Mouse (Mus musculus) yolk sac, embryonic 10.5 days (tissue): ENCODE data around the gene Plekhf1.

Experiments used
- DNase-seq: peaks from one replicate; pipeline ENCODE4 v3.0.0-alpha.2; 2017; ENCODE audit warnings: low spot score

Gene Plekhf1

DNA sequence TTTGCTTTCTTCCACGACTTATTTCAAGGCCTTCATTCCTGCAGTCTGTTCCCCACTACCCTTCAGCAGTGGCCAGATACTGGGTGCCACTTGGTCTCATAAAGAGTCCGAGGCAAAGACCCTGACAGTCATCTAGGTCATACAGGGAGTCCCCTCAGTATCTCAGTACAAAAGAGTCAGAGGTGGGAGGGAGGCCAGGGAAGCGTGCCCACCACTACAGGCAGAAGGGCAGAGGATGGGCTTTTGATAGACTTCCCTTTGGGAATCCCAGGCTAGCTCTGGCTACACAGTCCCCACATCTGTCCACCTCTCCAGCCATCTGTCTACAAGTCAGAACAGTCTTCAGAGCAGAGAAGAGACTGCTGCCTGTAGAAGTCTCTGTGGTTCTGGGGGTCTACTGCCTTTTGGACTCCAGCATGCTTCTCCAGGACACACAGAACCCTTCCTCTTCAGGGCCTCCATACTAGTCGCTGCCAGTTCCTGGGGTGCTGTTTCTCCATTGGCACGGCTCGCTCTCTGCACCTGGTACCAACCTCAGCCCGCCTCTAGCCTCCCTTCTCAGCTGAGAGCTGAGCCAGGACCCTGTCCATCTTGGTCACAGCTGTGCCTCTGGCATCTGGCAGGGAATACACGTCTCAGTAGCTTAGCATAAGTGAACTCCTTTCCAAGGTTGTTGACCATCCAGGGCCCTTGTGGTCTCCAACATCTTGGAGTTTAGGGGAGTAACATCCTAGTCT is 9.0 kb downstream of the Plekhf1 start:
- DNase-seq = no peak

DNA sequence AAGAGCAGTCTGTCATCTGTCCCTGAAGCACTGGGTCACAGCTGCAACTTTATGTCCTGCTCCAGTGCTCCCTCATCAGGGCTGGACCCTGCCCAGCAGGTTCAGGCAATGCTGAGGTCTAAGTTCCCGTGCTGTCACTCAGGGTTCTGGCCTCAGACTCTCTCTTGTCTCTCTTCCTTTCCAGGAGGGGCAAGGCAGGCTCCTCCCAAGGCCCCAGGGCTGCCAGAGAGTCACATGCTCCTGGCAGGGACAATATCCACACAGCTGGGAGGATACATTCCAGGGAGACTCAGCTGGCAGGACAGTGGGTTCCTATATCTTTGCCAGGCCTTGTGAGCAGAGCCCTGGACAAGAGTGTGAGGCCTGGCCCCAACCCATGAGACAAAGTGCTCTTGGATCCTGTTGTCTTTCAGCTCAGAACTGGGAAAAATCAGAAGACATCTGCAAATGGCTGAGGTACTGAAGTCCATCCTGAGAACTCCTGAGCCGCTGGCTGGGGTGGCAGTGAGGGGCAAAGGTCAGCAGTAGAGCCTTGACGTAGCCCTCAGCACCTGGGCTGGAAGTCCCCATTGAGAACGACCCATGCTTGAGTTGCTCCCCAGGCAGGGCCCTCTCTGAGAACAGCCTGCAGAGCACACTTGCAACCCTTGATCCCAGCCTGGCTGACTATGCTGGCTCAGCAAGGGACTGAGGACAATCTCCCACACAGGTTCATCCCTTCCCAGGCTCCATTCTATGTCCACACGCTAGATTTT is 10.2 kb downstream of the Plekhf1 start:
- DNase-seq = peak; percentile 86

DNA sequence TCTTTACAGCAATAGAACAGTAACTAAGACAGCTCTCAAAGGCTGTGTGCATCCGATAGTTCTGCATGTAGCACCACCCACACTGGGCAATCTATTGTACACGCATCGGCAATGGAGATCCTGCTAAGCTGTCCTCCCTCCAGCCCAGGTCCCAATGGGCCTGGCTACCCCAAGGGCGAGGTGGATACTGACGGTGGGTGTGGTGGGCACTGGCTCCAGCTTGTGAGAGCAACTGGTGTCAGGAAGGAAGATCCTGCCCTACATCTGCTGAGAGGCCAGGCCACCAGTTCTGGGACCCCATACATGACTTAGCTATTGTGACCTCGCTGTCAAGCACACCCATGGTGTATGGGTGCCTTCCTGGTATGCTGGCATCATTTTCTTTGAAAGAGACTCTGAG is 12.1 kb downstream of the Plekhf1 start:
- DNase-seq = no peak

DNA sequence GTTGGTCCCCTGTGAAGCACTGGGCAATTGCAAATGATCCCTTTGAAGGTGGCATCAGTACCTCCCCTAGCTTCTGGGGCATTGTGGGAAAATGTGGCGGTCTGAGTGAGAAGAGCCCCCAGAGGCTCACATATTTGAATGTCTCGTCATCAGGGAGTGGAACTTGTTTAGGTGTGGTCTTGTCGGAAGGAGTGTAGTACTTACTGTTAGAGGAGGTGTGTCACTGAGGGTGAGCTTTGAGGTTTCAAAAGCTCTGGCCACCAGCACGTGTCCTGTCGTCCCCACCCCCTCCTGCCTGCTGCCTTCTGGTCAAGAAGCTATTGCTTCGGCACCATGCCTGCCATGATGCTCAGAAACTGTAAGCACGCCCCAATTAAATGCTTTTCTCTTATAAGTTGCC is 12.5 kb downstream of the Plekhf1 start:
- no peak for DNase-seq

DNA sequence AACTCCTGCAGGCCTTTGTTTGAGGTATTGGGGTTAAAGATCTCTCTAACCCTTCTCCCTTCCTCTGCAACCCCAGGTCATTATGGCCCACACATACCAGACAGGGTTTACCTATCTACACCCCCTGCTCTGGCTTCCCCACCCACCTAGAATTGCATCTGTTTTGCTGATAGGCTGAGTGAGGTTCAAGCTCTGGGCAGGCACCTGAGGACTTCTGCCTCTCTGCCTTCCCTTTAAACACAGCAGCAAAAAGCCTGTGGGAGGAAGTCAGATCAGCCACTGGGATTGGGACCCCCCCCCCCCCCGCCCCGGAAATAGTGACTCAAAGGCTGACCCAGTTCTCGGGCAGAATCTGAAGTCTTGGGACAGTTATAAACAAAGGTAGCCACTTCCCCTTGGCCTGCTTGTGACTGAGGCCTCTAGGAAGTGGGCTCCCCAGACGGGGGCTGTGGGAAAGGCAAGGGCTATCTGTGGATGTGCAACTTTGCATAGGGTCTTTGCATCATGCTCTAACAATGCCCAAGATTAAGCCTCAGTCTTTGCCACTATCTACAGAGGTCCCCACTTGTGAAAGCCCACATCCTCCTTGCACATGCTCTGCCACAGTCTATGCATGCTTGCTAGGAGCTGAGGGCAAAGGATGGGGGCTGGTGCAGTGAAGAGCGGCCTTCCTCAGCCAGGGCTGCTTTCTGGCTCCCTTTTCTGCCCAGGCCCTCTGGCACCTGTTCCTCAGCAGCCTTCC is 13.2 kb downstream of the Plekhf1 start:
- no peak for DNase-seq

DNA sequence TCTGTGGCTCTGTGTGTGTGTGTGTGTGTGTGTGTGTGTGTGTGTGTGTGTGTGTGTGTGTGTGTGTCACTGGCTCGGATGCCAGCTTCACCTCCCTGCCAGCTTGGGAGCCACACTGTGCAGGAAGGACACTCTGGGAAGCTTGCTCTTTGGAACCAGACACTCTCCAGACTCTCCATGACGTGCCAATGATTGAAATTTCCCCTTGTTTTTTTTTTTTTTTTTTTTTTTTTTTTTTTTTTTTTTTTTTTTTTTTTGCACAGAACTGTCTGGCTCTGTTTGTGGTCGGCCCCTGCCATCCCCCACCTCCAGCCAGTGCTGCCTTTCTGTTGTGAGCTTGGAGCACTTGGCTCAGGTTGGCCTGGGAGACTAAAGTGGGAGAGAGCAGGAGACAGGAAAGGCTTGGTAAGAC is 15.2 kb downstream of the Plekhf1 start:
- DNase-seq = no peak

DNA sequence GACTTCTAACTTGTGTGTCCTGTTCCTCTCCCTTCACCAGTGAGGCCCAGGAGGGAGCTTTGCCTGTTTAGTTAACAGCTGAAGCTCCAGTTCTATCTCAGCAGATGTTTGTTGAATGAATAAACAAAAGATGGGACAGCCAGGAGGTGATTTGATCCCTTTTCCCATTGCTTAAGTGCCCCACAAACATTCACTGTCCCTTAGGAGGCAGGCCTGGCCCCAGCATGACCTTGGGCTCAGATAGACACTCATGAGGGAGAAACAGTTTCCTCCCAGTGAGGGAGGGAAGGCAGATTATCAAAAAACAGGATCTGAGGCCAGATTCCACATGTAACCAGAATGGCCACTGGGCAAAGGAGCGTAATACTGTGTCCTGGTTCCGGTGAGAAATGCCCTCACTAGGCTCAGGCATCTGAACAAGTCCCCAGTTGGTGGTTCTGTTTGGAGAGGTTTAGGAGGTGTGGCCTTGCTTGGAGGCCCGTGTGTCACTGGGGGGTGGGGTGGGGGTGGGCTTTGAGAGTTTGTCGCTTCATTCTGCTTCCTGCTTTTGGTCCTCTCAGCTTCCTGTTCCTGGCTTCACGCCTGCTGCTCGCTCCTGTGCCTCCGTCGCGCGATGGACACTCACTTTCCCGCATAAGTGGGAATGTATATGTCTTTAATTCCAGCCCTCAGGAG is 18.2 kb downstream of the Plekhf1 start:
- peak; percentile 26 for DNase-seq

DNA sequence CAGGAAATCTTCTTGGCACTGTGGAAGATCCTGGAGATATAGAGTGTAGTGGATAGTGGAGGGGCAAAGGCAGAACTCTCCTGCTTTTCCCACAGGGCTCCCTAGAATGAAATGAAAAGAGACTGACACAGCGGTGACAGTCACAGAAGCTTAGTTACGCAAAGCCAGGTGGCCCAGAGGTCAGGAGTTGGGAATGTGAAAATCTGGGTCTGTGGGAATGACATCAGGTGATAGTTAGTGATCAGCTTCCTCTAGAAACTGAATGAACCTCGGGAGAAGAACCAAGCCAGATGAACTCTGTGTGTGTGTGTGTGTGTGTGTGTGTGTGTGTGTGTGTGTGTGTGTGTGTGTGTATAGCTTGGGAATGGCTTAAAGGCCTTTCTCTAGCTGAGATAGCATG is 18.8 kb downstream of the Plekhf1 start:
- no peak for DNase-seq

DNA sequence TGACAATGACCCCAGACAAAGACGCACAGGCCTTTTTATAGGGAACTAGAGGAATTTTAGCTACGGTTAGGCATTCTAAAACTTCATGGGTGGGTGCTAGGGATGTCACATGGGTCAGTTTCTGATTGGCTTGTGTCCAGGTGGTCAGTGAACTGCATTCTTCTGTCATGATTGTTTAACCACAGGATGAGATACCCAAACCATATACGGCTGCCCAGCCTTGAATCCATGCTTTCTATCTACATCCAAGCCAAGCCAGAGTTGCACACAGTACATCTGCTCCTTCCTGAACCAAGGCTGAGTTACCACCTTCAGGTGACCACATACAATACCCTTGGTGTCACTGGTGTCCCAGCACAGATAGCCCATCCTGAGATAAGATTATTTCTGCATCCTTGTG is 21.3 kb downstream of the Plekhf1 start:
- DNase-seq = no peak

DNA sequence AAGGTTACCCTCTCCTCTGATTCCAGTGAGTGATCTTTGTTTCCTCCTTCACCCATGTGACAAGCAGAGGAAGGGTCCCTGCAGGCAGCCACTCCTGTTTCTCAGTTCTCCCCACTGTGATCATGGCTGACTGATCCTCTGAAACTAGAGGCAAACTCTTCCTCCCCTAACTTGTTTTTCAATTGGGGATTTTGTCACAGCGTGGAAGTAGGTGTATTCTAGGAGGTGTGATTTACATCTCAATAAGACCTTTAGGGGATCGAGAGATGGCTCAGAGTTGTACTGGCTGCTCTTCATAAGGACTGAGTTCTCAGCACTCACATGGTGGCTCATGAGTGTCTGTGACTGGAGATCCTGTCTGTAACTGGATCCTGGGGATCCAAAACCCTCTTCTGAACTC is 22.0 kb downstream of the Plekhf1 start:
- no peak for DNase-seq

DNA sequence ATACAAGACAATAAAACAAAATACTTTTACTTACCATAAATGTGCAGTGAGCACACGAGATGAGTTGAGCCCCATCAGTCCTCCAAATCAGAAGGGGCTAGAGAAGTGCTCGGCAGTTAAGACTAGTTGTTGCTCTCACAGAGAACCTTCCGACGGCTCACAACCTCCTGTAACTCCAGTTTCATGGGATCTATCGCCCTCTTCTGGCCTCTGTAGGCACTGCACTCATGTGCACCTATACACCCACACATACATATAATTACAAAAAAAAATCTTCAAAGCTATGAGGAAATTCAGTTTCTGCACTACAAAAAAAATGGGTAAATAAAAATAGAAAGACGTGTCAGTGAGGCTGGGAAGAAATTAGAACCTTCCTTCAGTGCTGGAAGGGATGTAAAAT is 23.5 kb downstream of the Plekhf1 start:
- no peak for DNase-seq

DNA sequence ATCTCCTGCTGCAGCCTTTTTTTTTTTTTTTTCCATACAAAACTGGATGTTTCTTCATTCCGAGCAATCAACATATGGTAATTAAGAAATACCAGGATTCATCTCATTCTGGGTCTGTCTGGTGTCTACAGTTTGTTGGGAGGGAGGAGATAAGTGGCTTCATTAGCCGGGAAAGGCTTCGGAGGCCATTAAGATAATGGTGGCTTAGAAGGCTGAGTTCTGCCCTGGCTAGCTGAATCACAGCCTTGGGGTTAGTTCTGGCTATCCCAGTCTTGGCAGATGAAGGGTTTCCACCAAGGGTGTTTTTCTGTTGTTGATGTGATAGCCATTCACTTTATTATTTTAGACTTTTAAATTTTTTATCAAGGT is 26.5 kb downstream of the Plekhf1 start:
- DNase-seq = no peak

DNA sequence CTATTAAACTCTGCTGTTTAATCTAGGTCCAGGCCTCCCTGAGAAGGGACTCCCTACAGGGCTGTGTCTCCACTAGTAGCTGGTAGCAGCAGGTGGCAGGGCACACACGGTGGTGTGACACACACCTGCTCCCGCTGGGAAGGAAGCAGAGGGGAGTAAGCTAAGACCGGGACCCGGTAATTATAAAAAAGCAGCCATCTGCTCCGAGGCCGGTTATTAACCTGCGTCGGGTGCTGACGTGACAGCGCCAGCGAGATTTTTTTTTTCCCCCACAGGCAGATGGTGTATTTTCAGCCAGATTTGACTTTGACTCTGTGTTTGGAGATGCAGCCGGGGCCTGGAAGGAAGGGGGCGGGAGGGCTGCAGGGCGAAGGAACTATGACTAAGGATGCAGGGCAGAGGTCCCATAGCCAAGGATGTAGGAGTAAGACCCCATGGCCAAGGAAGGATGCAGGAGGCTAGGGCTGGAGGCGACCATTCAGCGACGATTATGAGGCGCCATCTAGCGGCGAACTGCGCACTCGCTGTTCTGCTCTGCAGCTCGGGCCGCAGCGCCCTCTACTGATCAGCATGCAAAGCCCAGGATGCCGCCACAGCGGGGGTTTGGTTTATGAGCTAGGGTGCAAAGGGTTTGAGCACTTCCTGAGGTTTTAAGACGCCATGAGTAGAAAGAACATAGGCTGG is 27.1 kb downstream of the Plekhf1 start:
- DNase-seq = peak; percentile 71

DNA sequence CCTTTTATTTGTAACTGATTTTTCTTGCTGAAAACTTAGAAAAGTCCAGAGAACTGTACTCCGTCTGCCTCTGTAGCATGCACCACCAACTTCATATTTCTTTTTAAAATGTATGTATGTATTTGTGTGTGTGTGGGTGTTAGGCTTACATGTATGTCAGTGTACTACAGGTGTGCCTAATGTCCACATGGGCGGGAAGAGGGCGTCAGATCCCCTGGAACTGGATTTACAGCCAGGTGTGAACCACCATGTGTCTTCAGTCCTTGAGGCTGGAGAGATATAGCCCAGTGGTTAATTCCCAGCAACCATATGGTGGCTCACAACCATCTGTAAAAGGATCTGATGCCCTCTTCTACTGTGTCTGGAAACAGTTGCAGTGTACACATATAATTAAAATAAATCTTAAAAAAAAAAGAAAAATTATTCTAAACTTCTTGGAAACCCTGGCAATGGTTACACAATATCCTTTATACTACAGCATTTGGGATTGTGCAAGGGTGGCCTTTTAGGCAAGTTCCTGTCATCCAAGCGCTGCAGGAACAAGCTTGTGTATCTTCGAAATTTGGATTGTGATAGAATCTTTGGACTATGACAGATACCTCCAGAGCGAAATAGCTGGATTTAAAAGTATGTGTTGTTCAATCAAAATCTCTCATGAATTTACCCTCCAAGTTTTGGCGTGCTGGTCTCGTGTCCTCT is 27.8 kb downstream of the Plekhf1 start:
- no peak for DNase-seq

DNA sequence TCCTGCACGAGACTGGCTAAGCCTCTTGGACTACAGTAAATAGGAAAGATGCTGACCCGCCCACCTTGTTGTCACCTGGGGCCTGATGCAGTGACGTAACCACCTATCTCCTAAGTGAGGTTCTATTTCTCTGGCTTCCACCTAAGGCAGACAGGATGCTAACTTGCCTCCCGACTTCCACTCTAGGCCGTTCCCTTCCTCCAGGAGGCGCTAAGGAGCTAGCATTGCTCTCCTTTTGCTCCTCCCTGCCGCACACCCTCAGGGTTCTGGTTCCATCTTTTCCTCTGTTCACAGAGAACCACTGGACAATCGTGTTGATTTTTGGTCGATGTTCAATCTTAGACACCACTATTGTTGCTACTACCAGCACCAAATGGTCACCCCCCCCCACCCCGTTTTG is 36.2 kb downstream of the Plekhf1 start:
- no peak for DNase-seq

DNA sequence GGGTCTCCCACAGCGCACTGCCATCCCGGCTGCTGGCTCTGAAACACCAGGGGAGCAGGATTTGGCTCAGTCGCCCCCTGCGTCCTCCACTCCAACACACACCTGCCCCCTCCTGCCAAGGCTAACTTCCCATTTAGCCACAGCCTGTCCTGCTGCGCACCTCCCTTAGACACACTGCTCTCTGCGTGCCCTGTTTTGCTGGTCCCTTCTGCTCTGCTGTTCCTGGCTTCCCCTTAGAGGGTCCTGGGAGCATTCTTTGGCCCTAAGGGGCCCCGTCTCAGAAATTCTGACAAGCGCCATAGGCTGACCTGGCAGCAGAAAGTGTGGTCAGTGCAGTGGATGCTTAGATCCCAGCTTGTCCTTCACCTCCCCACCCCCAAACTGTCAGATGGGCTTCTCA is 36.7 kb downstream of the Plekhf1 start:
- DNase-seq = no peak

DNA sequence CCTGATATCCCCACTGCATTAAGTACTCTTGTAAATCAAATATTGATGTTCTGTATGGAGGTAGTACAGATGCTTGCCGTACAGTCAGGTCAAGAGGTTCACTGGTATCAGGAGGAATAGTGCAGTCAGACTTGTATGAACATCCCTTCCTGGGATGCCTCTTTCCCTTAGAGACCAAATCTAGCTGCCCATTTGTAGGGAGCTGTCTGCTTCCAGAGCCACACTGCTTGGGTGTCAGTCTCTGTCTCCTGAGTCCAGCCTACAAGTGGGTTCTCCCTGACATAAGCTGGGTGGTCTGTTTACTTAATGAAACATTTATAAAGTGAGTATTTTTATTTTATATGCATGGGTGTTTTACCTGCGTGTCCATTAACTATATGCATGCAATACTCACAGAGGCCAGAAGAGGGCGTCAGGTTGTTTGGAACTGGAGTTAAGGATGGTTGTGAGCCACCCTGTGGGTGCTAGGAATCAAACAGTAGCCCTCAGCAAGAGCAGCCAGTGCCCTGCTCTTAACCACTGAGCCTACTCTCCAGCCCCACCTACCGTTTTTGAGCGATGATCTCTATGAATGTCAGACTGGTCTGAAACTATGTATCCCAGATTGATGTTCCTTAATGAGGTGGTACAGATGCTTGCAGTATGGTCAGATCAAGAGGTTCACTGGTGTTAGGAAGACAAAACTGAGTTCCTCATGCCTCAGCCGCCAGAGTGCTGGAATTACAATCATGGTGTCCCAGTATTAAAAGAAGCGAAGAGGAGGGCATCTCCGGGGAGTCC is 37.6 kb downstream of the Plekhf1 start:
- DNase-seq = no peak

DNA sequence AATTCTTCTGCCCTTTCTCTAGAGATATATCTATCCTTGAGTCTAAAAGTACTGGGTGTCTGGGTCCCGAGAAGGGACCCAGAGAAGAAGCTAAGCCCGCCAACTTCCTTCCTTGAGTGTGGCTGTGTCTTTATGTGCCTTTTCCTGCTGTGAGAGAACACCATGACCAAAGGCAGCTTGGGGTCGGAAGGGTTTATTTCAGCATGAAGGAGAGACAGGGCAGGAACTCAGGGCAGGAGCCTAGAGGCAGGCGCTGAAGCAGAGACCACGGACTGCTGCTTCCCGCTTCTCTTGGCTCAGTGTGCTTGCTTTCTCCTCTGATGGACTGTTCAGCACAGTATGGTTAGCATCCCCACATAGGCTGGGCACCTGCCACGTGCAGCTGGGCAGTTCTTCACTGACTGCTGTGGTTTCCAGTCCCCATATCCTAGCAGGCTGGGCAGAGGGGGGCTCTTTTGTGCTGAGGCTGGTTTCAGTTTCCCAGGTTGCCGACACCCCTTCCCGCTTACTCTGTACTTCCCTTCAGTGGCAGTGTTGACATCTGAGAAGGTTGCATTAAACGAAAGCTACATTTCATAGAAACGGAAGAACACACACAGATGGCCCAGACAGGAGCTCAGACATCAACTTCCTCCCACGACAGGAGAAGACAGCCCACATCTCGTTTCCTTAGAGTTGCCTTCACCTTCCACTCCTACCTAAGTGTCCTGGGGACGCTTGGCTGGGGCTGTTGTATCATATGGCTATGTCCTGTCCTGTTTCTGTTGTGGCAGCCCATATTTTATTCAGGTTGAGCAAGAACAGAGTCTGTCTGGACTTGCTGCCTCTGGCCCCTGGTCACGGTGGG is 38.5 kb downstream of the Plekhf1 start:
- DNase-seq = no peak

DNA sequence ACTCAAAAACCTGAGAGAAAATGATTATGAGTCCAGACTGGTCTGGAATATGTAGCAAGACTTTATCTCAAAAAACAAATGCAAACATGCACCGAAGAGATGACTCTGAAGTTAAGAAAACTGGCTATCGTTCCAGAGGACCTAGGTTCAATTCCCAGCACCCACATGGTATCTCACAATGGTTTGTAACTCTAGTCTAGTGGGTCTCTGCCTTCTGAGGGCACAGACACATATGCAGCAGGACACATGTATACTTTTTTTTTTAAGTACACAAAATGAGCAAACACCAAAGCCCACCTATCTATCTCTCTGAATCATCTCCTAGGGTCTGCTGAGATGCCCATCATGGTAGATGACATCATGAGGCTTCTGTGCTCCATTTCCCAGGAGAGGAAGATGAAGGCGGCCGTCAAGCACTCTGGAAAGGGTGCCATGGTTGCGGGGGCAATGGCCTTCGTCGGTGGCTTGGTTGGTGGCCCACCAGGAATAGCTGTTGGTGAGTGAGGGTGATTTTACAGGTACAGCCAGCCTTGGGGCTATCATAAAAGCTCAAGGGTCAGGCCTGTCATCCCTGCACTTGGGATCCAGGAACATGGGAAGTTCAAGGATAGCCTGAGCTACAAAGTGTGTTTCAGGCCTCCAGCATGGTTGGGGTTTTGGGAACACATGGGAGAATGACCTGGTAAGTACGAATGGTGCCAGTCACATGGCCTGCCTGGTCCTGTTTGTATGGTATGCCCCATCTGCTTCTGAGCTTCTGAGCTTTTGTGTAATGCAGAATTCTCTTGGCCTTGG is 39.3 kb downstream of the Plekhf1 start:
- DNase-seq = no peak
